Mouse (Mus musculus) intestine, postnatal 0 days (tissue): ENCODE measurements around the gene Cln6. TPM values are rescaled to one million over a fixed set of nuclear protein-coding genes. Genes with fewer than 3 reads are reported as not detected.
"Not testable (repeated sequence)": the region's sequence is repeated elsewhere in the genome, so short reads cannot be mapped to it uniquely, and the experiment has no call there.

Experiments used
- ATAC-seq: fragments of 200-750 bp; cut with Nextera tagmentation; 2 replicates; pipeline ENCODE4 v1.8.0; 2017; ENCODE audit warnings: mild to moderate bottlenecking, moderate TSS enrichment, moderate library complexity
- H3K27ac ChIP-seq: fragments of 300-500 bp; sonication (generic); 2 replicates; pipeline ENCODE4 v1.5.1; 2014; ENCODE audit warnings: mild to moderate bottlenecking, low read depth, low read length, moderate library complexity
- H3K27me3 ChIP-seq: fragments of 300-500 bp; sonication (generic); replicated peaks from 2 replicates; pipeline ENCODE4 v1.6.1; 2014; ENCODE audit warnings: low read length, mixed read lengths; ENCODE audit not compliant: control insufficient read depth, insufficient read depth
- H3K36me3 ChIP-seq: fragments of 300-500 bp; sonication (generic); 2 replicates; pipeline ENCODE4 v1.6.1; 2014; ENCODE audit warnings: mild to moderate bottlenecking, moderate library complexity; ENCODE audit not compliant: control insufficient read depth, insufficient read depth
- H3K4me1 ChIP-seq: fragments of 300-500 bp; sonication (generic); replicated peaks from 2 replicates; pipeline ENCODE4 v1.6.1; 2014; ENCODE audit warnings: antibody characterized with exemption, low read length, mixed read lengths; ENCODE audit not compliant: control insufficient read depth, insufficient read depth
- H3K4me2 ChIP-seq: fragments of 300-500 bp; sonication (generic); replicated peaks from 2 replicates; pipeline ENCODE4 v1.6.1; 2014; ENCODE audit warnings: low read depth, mild to moderate bottlenecking, moderate library complexity
- H3K4me3 ChIP-seq: fragments of 300-500 bp; sonication (generic); 2 replicates; pipeline ENCODE4 v1.5.1; 2014; ENCODE audit warnings: low read depth, low read length
- H3K9ac ChIP-seq: fragments of 300-500 bp; sonication (generic); 2 replicates; pipeline ENCODE4 v1.6.1; 2014; ENCODE audit warnings: mild to moderate bottlenecking, low read depth, low read length
- H3K9me3 ChIP-seq: fragments of 300-500 bp; sonication (generic); 2 replicates; pipeline ENCODE4 v1.6.1; 2016; ENCODE audit warnings: mixed run types; ENCODE audit not compliant: control insufficient read depth
- CTCF ChIP-seq: sonication (generic); IDR thresholded peaks from 2 replicates; pipeline ENCODE4 v1.5.1; 2016; ENCODE audit warnings: low read depth, mild to moderate bottlenecking, control low read depth, antibody characterized with exemption, moderate library complexity
- WGBS: fragments of 180-500 bp; shearing (Covaris S2); extraction: QIAGEN DNeasy Blood & Tissue Kit; methylation state at CpG from one replicate; pipeline ENCODE4 v1.1.7; 2014; 5-methylcytosine and 5-hydroxymethylcytosine counted together
- polyA plus RNA-seq: library from polyadenylated mRNA; unstranded; fragments of >200 nt; fragmentation: Nextera tagmentation; extraction: Ambion mirVana; gene quantifications from 2 replicates; pipeline ENCODE4 v1.2.1, GENCODE M21; 2015

Gene Cln6
- 60.3 and 63.3 TPM in 2 replicates for polyA plus RNA-seq

DNA sequence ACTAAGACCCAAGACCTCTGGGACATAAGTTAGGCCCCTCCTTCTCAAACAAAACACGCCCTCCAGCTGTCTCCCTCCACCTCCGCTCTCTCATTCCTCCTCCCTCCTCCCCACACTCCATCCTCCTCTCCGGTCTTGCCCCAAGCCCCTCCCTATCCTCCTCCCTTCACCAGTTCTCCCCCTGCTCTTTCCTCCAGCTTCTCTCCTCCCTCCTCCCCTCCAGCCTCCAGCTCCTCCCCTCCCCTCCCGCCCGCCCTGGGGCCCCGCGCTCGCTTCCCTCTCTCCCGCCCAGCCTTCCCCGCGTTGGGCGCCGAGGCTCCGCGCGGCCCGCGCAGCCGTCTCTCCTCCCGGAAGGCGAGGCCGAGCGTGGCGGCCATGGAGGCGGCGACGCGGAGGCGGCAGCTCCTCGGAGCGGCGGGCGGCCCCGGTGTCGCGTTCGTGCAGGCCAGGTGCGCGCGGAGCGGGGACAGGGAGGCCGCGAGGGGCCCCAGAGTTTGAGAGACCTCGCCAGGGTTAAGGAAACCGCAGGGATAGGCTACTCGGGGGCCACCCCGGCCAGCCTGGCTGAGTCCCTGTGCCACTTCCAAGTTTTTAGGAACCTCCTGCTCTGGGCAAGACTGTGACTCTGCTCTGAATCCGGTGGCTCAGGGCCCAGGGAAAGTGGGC lies at the start of gene Cln6:
Cln6 (plus strand) TSS at position 280 of the 666 bp plus-strand sequence.
- H3K36me3 ChIP-seq = no peaks in the 10 kb centered on the region; the same call in 1 of the 2 replicates
- no peaks in the 10 kb centered on the region for H3K27me3 ChIP-seq
- under 1% methylated on average over 47 of the region's 48 CpGs for WGBS
- H3K4me2 ChIP-seq = peak within 1 kb of the TSS; percentile 90
- no peak for TF ChIP-seq CTCF
- peak; percentile 68 for ATAC-seq
- peak within 1 kb of the TSS; percentile 65 for H3K4me3 ChIP-seq
- peak within 1 kb of the TSS; percentile 82 for H3K9ac ChIP-seq
- H3K9me3 ChIP-seq = no peaks in the 10 kb centered on the region
- peaks cover 11% of the 10 kb centered on the region; the same call in 1 of the 2 replicates for H3K4me1 ChIP-seq
- H3K27ac ChIP-seq = peak within 1 kb of the TSS; percentile 79

DNA sequence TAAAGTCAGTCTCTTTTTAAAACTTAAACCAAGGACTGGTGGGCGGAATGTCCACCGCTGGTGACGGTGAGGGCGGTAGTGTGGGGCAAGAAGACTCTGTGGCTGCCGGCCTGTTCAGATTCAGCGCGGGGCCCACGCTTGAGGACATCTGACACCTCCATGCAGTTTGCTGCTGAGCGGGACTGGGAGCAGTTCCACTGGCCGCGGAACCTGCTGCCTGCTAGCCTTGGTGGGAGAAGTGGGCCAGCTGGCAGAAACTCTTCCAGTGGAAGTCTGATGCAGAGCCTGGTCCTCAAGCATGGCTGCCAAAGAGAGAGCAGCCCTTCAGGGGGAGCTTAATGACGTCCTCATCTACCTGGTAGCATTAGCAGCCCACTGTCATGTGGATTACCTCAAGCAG lies 48.7 kb upstream of the Cln6 start:
- Histone ChIP-seq H3K4me2 (no peak overlapping the region), H3K4me1 (no peaks in the 10 kb centered on the region)

DNA sequence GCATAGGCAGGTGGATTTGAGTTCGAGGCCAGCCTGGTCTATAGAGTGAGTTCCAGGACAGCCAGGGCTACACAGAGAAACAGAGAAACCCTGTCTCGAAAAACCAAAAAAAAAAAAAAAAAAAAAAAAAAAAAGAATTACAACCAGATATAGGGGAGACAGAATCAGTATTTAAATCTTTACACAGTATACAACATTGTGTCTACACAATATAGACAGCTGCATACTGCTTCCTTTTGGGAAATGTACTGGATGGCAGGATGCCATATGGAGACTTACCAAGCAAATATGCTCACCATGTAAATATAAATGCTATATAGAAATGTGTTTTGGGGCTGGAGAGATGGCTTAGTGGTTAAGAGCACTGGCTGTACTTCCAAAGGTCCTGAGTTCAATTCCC lies 39.4 kb upstream of the Cln6 start:
- not testable (repeated sequence) for H3K4me2 ChIP-seq
- peaks cover 28% of the 10 kb centered on the region for H3K36me3 ChIP-seq
- 93% methylated on average over 2 of the region's 2 CpGs for WGBS

More for the DNA sequence above, 48.7 kb upstream of the Cln6 start:
- H3K27ac ChIP-seq = no peak overlapping the region
- H3K9me3 ChIP-seq = no peaks in the 10 kb centered on the region
- no peak overlapping the region for H3K9ac ChIP-seq
- no peak for ATAC-seq
- H3K4me3 ChIP-seq = no peak overlapping the region
- WGBS = 95% methylated on average over 12 of the region's 12 CpGs
- no peaks in the 10 kb centered on the region for H3K36me3 ChIP-seq
- no peak for TF ChIP-seq CTCF
- H3K27me3 ChIP-seq = no peaks in the 10 kb centered on the region

DNA sequence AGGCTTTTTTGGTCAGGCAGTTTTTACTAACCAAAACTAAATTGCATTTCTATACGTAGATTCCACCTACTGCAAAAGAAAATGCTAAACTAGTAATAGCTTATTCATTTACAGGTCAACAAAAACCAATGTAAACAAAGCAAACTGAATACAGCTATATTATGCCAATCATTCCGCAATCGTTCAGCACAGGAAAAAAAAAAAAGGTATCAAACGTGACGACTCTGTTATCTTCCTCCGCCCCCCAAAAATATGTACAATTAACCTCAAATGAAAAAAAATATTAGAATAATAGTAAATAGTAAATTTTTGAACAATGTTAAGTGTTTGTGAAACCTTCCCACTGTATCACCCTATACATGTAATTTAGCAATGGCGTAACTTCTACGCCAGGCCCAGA lies 28.5 kb upstream of the Cln6 start:
- Histone ChIP-seq H3K27ac (no peak overlapping the region), H3K4me3 (peak overlapping the region; percentile 97), H3K36me3 (no peaks in the 10 kb centered on the region), H3K9ac (peak overlapping the region; percentile 94), H3K27me3 (no peaks in the 10 kb centered on the region), H3K4me1 (no peaks in the 10 kb centered on the region; the same call in 1 of the 2 replicates), H3K4me2 (peak overlapping the region; percentile 90), H3K9me3 (no peaks in the 10 kb centered on the region)
- 13% methylated on average over 8 of the region's 8 CpGs for WGBS
- ATAC-seq = no peak
- TF ChIP-seq CTCF = no peak

More for the DNA sequence above, 39.4 kb upstream of the Cln6 start:
- not testable (repeated sequence) for H3K9ac ChIP-seq, H3K27ac ChIP-seq, H3K4me3 ChIP-seq, H3K9me3 ChIP-seq, H3K27me3 ChIP-seq, ATAC-seq, H3K4me1 ChIP-seq

DNA sequence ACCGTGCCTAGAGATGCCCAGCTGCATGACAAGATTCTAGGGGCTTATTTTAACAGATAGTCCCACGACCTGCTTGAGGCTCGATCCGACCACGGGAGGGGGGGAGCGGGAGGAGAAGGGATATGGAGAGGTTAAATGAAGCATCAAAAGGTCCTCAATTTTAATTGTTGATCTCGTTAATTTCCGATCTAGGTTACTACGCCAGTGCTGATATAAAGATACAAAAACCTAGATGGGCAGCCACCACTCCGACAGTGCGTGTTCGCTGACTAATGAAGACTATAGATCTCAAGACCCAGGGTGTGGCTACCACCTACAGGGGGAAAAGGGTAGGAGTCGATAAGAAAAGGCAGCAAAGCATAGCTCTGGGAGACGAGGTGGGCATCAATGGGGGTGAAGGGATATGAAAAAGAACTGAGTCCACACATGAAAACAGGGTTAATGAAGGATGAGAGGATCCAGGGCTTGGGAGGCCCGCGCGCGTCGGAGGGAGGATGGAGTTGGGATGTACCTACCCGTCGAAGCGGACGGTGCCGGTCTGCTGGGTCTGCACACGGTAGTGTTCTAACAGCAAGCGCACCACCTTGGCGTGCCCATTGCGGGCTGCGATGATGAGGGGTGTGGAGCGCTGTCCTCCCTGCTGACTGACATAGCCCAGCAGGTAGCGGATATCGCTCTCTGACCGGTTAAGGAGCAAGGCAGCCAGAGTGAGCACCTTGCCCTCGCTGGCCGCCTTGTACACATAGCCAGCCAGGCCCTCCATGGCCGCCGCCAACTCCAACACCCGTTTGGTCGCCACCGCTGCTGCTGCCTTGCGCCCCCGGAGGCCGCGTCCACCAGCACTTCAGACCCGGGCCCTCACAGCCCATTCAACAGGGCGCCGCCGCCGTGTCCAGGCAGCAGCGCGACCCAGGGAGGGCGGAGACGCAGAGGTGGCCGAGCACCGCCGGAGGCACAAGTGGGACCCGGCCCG lies 27.8 kb upstream of the Cln6 start:
- Histone ChIP-seq H3K9ac (peak overlapping the region; percentile 94), H3K4me2 (peak overlapping the region; percentile 90), H3K36me3 (no peaks in the 10 kb centered on the region), H3K9me3 (no peaks in the 10 kb centered on the region), H3K4me3 (peak overlapping the region; percentile 97), H3K4me1 (no peaks in the 10 kb centered on the region; the same call in 1 of the 2 replicates), H3K27me3 (no peaks in the 10 kb centered on the region), H3K27ac (peak overlapping the region; percentile 95)
- peak; percentile 44 for ATAC-seq
- TF ChIP-seq CTCF = peak; percentile 52
- under 1% methylated on average over 58 of the region's 58 CpGs for WGBS

DNA sequence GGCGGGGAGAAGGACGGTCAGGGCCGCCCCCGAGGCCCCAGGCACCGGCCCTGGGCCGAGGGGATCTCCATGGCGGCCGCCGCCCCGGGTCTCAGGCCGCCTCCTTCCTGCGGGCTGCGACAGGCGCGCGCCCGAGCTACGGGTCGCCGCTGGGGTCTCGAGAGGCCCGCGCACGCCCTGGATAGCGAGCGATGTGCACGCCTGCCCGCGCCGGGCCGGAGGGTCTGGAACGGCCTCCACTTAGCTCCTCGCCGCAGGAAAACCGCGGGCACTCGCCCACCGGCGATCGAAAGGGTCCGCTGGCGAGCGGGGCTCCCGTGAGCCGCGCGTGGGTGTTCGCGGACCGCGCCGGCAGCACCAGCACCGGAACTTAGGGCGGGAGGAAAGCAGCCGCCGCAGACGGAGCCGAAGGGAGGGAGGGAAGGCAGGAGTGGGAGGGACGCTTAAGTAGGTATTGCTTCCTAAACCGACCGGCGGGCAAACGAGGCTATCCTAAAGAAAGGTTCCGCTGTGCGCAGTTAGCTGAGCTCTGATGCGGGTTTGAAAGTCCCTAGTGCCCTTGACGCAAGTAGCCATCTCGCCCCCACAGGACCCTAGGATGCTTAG lies 27.0 kb upstream of the Cln6 start, which contains the start of gene Fem1b:
Fem1b (minus strand) TSS at position 419 of the 606 bp plus-strand sequence.
- Histone ChIP-seq H3K27me3 (no peaks in the 10 kb centered on the region), H3K36me3 (no peaks in the 10 kb centered on the region), H3K9ac (peak within 1 kb of the TSS; percentile 94), H3K9me3 (no peaks in the 10 kb centered on the region), H3K27ac (peak within 1 kb of the TSS; percentile 95), H3K4me2 (peak within 1 kb of the TSS; percentile 90), H3K4me1 (no peaks in the 10 kb centered on the region; the same call in 1 of the 2 replicates), H3K4me3 (peak within 1 kb of the TSS; percentile 97)
- peak; percentile 89 for ATAC-seq
- WGBS = under 1% methylated on average over 65 of the region's 68 CpGs
- TF ChIP-seq CTCF = no peak
